Mouse (Mus musculus) lung, adult 2 months (tissue): Measurements from ENCODE around the gene Slc25a33. TPM values are rescaled to one million over a fixed set of nuclear protein-coding genes. Genes with fewer than 3 reads are reported as not detected.

Experiments used
- DNase-seq: peaks from one replicate; pipeline ENCODE4 v3.0.0; 2022
- H3K4me1 ChIP-seq: fragments of 200-500 bp; 2 replicates; pipeline ENCODE4 v1.6.1; 2011; ENCODE audit warnings: low read length; ENCODE audit not compliant: control insufficient read depth, insufficient read depth
- H3K4me3 ChIP-seq: fragments of 200-500 bp; replicated peaks from 2 replicates; pipeline ENCODE3; 2011; ENCODE audit warnings: low read depth, mild to moderate bottlenecking, control low read depth, low read length; ENCODE audit errors: extremely low read depth
- CTCF ChIP-seq: fragments of 200-500 bp; IDR thresholded peaks from 2 replicates; pipeline ENCODE4 v1.5.1; 2011; ENCODE audit warnings: mild to moderate bottlenecking, low read length, control low read depth; ENCODE audit not compliant: insufficient read depth
- POLR2A ChIP-seq: fragments of 200-500 bp; IDR thresholded peaks from 2 replicates; pipeline ENCODE4 v1.6.1; 2011; ENCODE audit warnings: low read depth, mild to moderate bottlenecking, control low read depth, low read length, borderline replicate concordance; ENCODE audit errors: extremely low read depth
- WGBS: fragments of 180-500 bp; shearing (Covaris S2); methylation state at CpG from one replicate; pipeline ENCODE4 v1.1.7; 2018; 5-methylcytosine and 5-hydroxymethylcytosine counted together
- polyA plus RNA-seq: library from polyadenylated mRNA; depleted of rRNA; stranded (reverse); fragments of >200 nt; gene quantifications from 2 replicates; pipeline ENCODE4 v1.2.3, GENCODE M21; 2012

Gene Slc25a33
- polyA plus RNA-seq, 1 experiment: 9.5 TPM

- Histone ChIP-seq H3K4me1 (peaks cover 21% of the 10 kb centered on the region), H3K4me3 (no peak overlapping the region)
- DNase-seq: no peak
- WGBS: 80% methylated on average over 7 of the region's 7 CpGs
- TF ChIP-seq POLR2A: no peak
- TF ChIP-seq CTCF: no peak
These were observed 20.9 kb upstream of the Slc25a33 start for GRCm38 (mm10) chr4:149794966-149795477.

DNA sequence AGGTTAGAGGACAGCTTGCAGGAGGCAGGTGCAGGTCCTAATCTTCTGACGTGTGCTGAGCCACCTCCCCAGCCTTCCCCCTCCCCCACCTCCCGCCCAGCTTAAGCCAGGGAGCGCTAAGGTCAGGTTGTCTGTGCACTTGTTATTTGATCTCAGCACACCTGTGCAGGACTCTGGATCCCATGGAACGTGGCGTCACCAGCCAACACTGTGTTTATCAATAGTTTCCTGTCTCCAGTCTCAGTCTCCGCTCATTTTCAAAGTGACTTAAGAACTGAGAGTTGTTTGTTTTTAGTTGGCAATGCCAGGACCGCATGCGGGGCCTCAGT, 19.9 kb upstream of the Slc25a33 start:
- TF ChIP-seq CTCF: no peak
- TF ChIP-seq POLR2A: no peak
- 19% methylated on average over 8 of the region's 8 CpGs for WGBS
- DNase-seq: no peak
- Histone ChIP-seq H3K4me1 (peaks cover 23% of the 10 kb centered on the region), H3K4me3 (no peak overlapping the region)

- Histone ChIP-seq H3K4me3 (no peak overlapping the region), H3K4me1 (peaks cover 17% of the 10 kb centered on the region)
- TF ChIP-seq CTCF (peak; percentile 56), POLR2A (no peak)
- 29% methylated on average over 13 of the region's 13 CpGs for WGBS
- peak; percentile 42 for DNase-seq
These were observed 19.3 kb upstream of the Slc25a33 start for GRCm38 (mm10) chr4:149793156-149794009.

DNA sequence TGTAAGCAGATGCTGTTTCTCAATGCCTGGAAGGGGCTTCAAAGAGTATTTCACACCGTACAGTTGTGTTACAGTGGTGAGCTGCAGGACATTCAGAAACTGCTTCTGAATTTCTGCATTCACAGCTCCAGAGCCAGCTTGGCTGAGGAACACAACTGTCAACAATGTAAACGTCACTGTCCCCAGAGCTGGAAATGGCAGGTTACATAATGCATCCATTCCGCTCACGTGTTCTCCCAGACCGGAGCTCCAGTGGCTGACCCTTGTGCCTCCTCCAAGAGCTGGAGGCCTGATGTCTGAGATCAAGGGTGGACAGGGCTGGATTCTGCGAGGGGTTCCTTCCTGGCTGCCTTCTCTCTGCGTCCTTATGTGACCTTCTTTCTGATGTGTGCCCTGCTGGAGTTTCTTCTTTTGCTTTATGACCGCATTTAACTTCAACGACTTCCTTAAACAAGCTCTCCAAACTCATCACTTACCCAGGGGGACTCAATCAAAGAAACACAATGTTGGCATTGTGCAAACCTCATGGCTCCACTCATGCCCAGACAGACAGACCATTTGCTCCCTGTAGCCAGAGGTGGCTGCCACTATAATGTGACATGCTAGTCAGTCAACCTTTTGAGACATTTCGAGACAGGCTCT, 18.2 kb upstream of the Slc25a33 start:
- H3K4me1 ChIP-seq: peaks cover 14% of the 10 kb centered on the region
- DNase-seq: peak; percentile 52
- 9% methylated on average over 10 of the region's 10 CpGs for WGBS
- no peak overlapping the region for H3K4me3 ChIP-seq
- TF ChIP-seq CTCF: no peak
- TF ChIP-seq POLR2A: peak; percentile 51; the same call in 1 of the 2 replicates

DNA sequence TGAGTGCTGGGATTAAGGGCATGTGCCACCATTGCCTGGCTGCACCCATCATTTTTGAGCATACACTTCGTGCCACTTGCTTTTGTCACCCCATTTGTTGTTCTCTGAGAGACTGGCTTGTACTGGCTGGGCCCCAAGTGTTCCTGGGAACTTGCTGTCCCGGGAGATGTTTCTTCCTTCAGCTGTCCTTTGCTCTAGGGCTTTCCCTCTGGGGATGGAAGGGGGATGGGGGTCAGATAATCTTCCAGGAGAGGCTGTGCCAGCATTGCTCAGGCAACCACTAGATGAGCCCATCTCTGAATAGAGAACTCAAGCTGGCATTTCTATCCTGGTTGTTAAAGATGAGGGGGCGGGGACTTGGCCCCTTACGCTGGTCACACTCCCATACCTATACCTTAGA, 17.4 kb upstream of the Slc25a33 start:
- DNase-seq: no peak
- WGBS: 69% methylated on average over 4 of the region's 4 CpGs
- no peak for TF ChIP-seq CTCF
- no peak for TF ChIP-seq POLR2A
- Histone ChIP-seq H3K4me1 (peaks cover 14% of the 10 kb centered on the region), H3K4me3 (no peak overlapping the region)

- TF ChIP-seq POLR2A (no peak), CTCF (no peak)
- Histone ChIP-seq H3K4me1 (peaks cover 14% of the 10 kb centered on the region), H3K4me3 (no peak overlapping the region)
- DNase-seq: no peak
- 82% methylated on average over 2 of the region's 2 CpGs for WGBS
These were observed 16.9 kb upstream of the Slc25a33 start for GRCm38 (mm10) chr4:149790969-149791368.

GRCm38 (mm10) chr4:149790546-149790945, 16.5 kb upstream of the Slc25a33 start:
- no peak for TF ChIP-seq CTCF
- no peak for TF ChIP-seq POLR2A
- WGBS: 41% methylated on average over 4 of the region's 4 CpGs

DNA sequence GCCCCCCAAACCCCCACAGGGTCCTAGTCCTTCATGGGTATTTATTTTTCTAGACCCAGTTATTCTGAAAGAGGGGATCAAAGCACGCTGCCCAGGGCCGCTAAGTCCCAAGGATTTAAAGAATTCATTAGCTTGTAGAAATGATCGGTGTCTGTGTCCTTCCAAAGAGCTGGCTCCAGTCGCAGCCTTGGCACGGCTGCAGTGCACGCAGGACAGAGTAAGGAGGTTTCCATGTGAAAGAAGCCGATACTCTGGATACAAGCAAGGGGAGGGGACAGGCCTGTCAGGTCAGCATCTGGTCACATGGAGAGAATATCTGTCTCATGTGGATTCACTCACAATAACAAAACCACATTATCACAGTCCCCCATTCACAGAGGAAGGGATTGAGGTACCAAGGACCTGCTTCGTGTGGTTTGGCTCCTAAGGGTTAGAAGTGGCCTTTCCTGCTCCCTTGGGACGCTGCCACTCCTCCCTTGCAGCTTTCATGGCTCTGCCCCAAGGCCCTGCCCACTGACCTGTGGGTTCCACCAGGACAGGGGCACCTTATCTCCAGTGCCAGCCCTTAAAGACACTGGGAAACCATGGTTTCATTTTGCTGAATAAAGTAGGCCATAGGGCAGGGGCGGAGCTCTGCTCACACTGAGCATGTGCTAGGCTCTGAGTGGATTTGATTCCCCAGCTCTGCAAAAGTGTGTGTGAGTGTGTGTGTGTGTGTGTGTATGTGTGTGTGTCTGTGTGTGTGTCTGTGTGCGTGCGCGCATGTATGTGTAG, 15.5 kb upstream of the Slc25a33 start:
- WGBS: 63% methylated on average over 13 of the region's 13 CpGs
- peaks cover 16% of the 10 kb centered on the region for H3K4me1 ChIP-seq
- TF ChIP-seq CTCF (no peak), POLR2A (no peak)
- peak; percentile 53 for DNase-seq
- H3K4me3 ChIP-seq: no peak overlapping the region

More at GRCm38 (mm10) chr4:149790546-149790945, 16.5 kb upstream of the Slc25a33 start:
- Histone ChIP-seq H3K4me1 (peaks cover 14% of the 10 kb centered on the region), H3K4me3 (no peak overlapping the region)
- no peak for DNase-seq

- WGBS: 80% methylated on average over 5 of the region's 5 CpGs
- H3K4me1 ChIP-seq: peaks cover 18% of the 10 kb centered on the region
- DNase-seq: no peak
- H3K4me3 ChIP-seq: no peak overlapping the region
- no peak for TF ChIP-seq POLR2A
- no peak for TF ChIP-seq CTCF
These were observed 10.8 kb upstream of the Slc25a33 start for GRCm38 (mm10) chr4:149784901-149785300.

- H3K4me3 ChIP-seq: no peak overlapping the region
- TF ChIP-seq POLR2A (no peak), CTCF (no peak)
- DNase-seq: no peak
- 66% methylated on average over 9 of the region's 9 CpGs for WGBS
- peaks cover 16% of the 10 kb centered on the region for H3K4me1 ChIP-seq
These were observed 10.3 kb upstream of the Slc25a33 start for GRCm38 (mm10) chr4:149784371-149784770.
